Mouse (Mus musculus) limb, embryonic 10.5 days (tissue): ENCODE measurements at regions not wholly inside any gene's neighbourhood (a gene's known extent, or its start where the extent isn't known, plus 50 kb on each side); places are given as distances from the start of the nearest gene placed in this dataset.

ENCODE experiments used
- DNase-seq: peaks from one replicate; pipeline ENCODE4 v3.0.0-alpha.2; 2017; ENCODE audit warnings: low spot score
- H3K27ac ChIP-seq: fragments of 300-500 bp; sonication (generic); 2 replicates; pipeline ENCODE4 v1.5.1; 2016; ENCODE audit warnings: mild to moderate bottlenecking
- H3K27me3 ChIP-seq: fragments of 300-500 bp; sonication (generic); 2 replicates; pipeline ENCODE4 v1.6.1; 2016; ENCODE audit warnings: low read depth, mild to moderate bottlenecking; ENCODE audit not compliant: poor library complexity, severe bottlenecking
- H3K36me3 ChIP-seq: fragments of 300-500 bp; sonication (generic); 2 replicates; pipeline ENCODE4 v1.6.1; 2016; ENCODE audit warnings: mild to moderate bottlenecking, moderate library complexity
- H3K4me1 ChIP-seq: fragments of 300-500 bp; sonication (generic); 2 replicates; pipeline ENCODE4 v1.6.1; 2016
- H3K4me3 ChIP-seq: fragments of 300-500 bp; sonication (generic); 2 replicates; pipeline ENCODE4 v1.5.1; 2016; ENCODE audit warnings: mild to moderate bottlenecking, moderate library complexity
- H3K9me3 ChIP-seq: fragments of 300-500 bp; sonication (generic); replicated peaks from 2 replicates; pipeline ENCODE4 v1.6.1; 2016; ENCODE audit warnings: mild to moderate bottlenecking
- WGBS: fragments of 180-500 bp; shearing (Covaris S2); methylation state at CpG from one replicate; pipeline ENCODE4 v1.1.7; 2016; 5-methylcytosine and 5-hydroxymethylcytosine counted together

- no peaks in the 10 kb centered on the region for H3K27me3 ChIP-seq
- no peaks in the 10 kb centered on the region for H3K4me1 ChIP-seq
- no peaks in the 10 kb centered on the region for H3K36me3 ChIP-seq
- no peak overlapping the region for H3K27ac ChIP-seq
- H3K4me3 ChIP-seq, result no peak overlapping the region
- H3K9me3 ChIP-seq, result no peaks in the 10 kb centered on the region
- no peak for DNase-seq
- 59% methylated on average over 3 of the region's 3 CpGs for WGBS
These were observed 160.1 kb upstream of the Nlrp1b start for GRCm38 (mm10) chr11:71390616-71391015.

GRCm38 (mm10) chr11:71393406-71393805 is 162.9 kb upstream of the Nlrp1b start:
- H3K4me1 ChIP-seq, result no peaks in the 10 kb centered on the region
- DNase-seq, result no peak
- no peak overlapping the region for H3K27ac ChIP-seq
- H3K4me3 ChIP-seq, result no peak overlapping the region
- no peaks in the 10 kb centered on the region for H3K9me3 ChIP-seq
- H3K36me3 ChIP-seq, result no peaks in the 10 kb centered on the region
- 89% methylated on average over 5 of the region's 5 CpGs for WGBS
- H3K27me3 ChIP-seq, result no peaks in the 10 kb centered on the region

- Histone ChIP-seq H3K9me3 (no peaks in the 10 kb centered on the region), H3K27me3 (no peaks in the 10 kb centered on the region), H3K4me1 (no peaks in the 10 kb centered on the region), H3K36me3 (no peaks in the 10 kb centered on the region), H3K27ac (no peak overlapping the region), H3K4me3 (no peak overlapping the region)
- WGBS, result 69% methylated on average over 4 of the region's 4 CpGs
- no peak for DNase-seq
These were observed 164.5 kb upstream of the Nlrp1b start for GRCm38 (mm10) chr11:71395023-71395422.

- Histone ChIP-seq H3K36me3 (no peaks in the 10 kb centered on the region), H3K4me3 (no peak overlapping the region), H3K27ac (no peak overlapping the region), H3K27me3 (no peaks in the 10 kb centered on the region), H3K9me3 (no peaks in the 10 kb centered on the region), H3K4me1 (no peaks in the 10 kb centered on the region)
- no peak for DNase-seq
- WGBS, result 75% methylated on average over 1 of the region's 1 CpGs
These were observed 165.1 kb upstream of the Nlrp1b start for GRCm38 (mm10) chr11:71395631-71396030.

GRCm38 (mm10) chr11:71400351-71400750 is 169.8 kb upstream of the Nlrp1b start:
- 91% methylated on average over 2 of the region's 2 CpGs for WGBS
- Histone ChIP-seq H3K4me3 (no peak overlapping the region), H3K27ac (no peak overlapping the region), H3K27me3 (no peaks in the 10 kb centered on the region), H3K36me3 (no peaks in the 10 kb centered on the region), H3K9me3 (no peaks in the 10 kb centered on the region), H3K4me1 (no peaks in the 10 kb centered on the region)
- no peak for DNase-seq

- Histone ChIP-seq H3K4me1 (no peaks in the 10 kb centered on the region), H3K27ac (no peak overlapping the region), H3K36me3 (no peaks in the 10 kb centered on the region), H3K9me3 (no peaks in the 10 kb centered on the region), H3K27me3 (no peaks in the 10 kb centered on the region), H3K4me3 (no peak overlapping the region)
- DNase-seq, result no peak
- WGBS, result 96% methylated on average over 2 of the region's 2 CpGs
These were observed 171.1 kb upstream of the Nlrp1b start for GRCm38 (mm10) chr11:71401411-71402276.

GRCm38 (mm10) chr11:71404361-71404760 is 173.8 kb upstream of the Nlrp1b start:
- Histone ChIP-seq H3K4me1 (no peaks in the 10 kb centered on the region), H3K27ac (no peak overlapping the region), H3K4me3 (no peak overlapping the region), H3K27me3 (no peaks in the 10 kb centered on the region), H3K9me3 (no peaks in the 10 kb centered on the region), H3K36me3 (no peaks in the 10 kb centered on the region)
- DNase-seq, result no peak
- WGBS, result 96% methylated on average over 3 of the region's 3 CpGs

- H3K4me3 ChIP-seq, result no peak overlapping the region
- no peak overlapping the region for H3K27ac ChIP-seq
- no peak for DNase-seq
- no peaks in the 10 kb centered on the region for H3K9me3 ChIP-seq
- WGBS, result 87% methylated on average over 6 of the region's 6 CpGs
- no peaks in the 10 kb centered on the region for H3K27me3 ChIP-seq
- H3K36me3 ChIP-seq, result no peaks in the 10 kb centered on the region
- no peaks in the 10 kb centered on the region for H3K4me1 ChIP-seq
These were observed 176.5 kb upstream of the Nlrp1b start for GRCm38 (mm10) chr11:71407043-71407442.

- Histone ChIP-seq H3K27me3 (no peaks in the 10 kb centered on the region), H3K4me3 (no peak overlapping the region), H3K9me3 (no peaks in the 10 kb centered on the region), H3K36me3 (no peaks in the 10 kb centered on the region), H3K27ac (no peak overlapping the region), H3K4me1 (no peaks in the 10 kb centered on the region)
- DNase-seq, result no peak
- WGBS, result 88% methylated on average over 6 of the region's 6 CpGs
These were observed 178.8 kb upstream of the Nlrp1b start for GRCm38 (mm10) chr11:71409211-71409765.

GRCm38 (mm10) chr11:71410582-71410981 is 180.0 kb upstream of the Nlrp1b start:
- Histone ChIP-seq H3K4me1 (no peaks in the 10 kb centered on the region), H3K27ac (no peak overlapping the region), H3K27me3 (no peaks in the 10 kb centered on the region), H3K4me3 (no peak overlapping the region), H3K9me3 (no peaks in the 10 kb centered on the region), H3K36me3 (no peaks in the 10 kb centered on the region)
- DNase-seq, result no peak
- 91% methylated on average over 3 of the region's 3 CpGs for WGBS

GRCm38 (mm10) chr11:71411958-71412357 is 181.4 kb upstream of the Nlrp1b start:
- Histone ChIP-seq H3K27ac (no peak overlapping the region), H3K9me3 (no peaks in the 10 kb centered on the region), H3K36me3 (no peaks in the 10 kb centered on the region), H3K27me3 (no peaks in the 10 kb centered on the region), H3K4me3 (no peak overlapping the region), H3K4me1 (no peaks in the 10 kb centered on the region)
- no peak for DNase-seq
- 80% methylated on average over 1 of the region's 1 CpGs for WGBS

- Histone ChIP-seq H3K9me3 (no peaks in the 10 kb centered on the region), H3K4me1 (no peaks in the 10 kb centered on the region), H3K27ac (no peak overlapping the region), H3K36me3 (no peaks in the 10 kb centered on the region), H3K4me3 (no peak overlapping the region), H3K27me3 (no peaks in the 10 kb centered on the region)
- DNase-seq, result no peak
- 82% methylated on average over 9 of the region's 9 CpGs for WGBS
These were observed 184.0 kb upstream of the Nlrp1b start for GRCm38 (mm10) chr11:71414403-71415140.

GRCm38 (mm10) chr11:71415451-71415850 is 184.9 kb upstream of the Nlrp1b start:
- Histone ChIP-seq H3K27me3 (no peaks in the 10 kb centered on the region), H3K36me3 (no peaks in the 10 kb centered on the region), H3K27ac (no peak overlapping the region), H3K4me3 (no peak overlapping the region), H3K9me3 (no peaks in the 10 kb centered on the region), H3K4me1 (no peaks in the 10 kb centered on the region)
- no peak for DNase-seq
- WGBS, result 62% methylated on average over 3 of the region's 3 CpGs
